Mouse (Mus musculus): ENCODE measurements at regions not wholly inside any gene's neighbourhood (a gene's known extent, or its start where the extent isn't known, plus 50 kb on each side); places are given as distances from the start of the nearest gene placed in this dataset.

DNA sequence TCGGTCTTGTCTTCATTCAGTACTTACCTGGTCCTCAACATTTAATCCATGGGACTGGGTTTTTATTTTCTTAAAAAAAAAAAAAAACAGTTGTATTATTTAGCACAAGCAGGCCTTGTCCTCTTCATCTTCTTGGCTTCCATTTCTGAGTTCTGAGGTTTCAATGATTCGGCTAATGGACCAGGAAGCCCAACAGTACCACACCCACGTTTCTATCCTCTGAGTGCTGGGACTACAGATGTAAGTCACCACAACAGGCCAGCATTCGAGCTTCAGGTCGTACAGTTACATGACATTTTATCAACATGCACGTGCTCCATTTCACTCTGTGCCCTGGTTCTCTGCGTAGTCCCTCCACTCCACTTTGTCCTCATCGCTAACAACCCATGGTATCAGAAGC, 80.7 kb upstream of the 1700025G04Rik start:
- H3K79me2 ChIP-seq (replicated peaks; ENCODE audit: control insufficient read depth, insufficient read depth, low read length): no peaks in the 10 kb centered on the region
- peaks cover 9% of the 10 kb centered on the region for H3K4me1 ChIP-seq (ENCODE audit: control insufficient read depth, insufficient read depth, low read length)
- TF ChIP-seq EP300 (IDR thresholded peaks at IDR 0.05; ENCODE audit: insufficient read depth, low read depth, low read length): no peak
- no peak for TF ChIP-seq CTCF (IDR thresholded peaks at IDR 0.05)
- no peak for TF ChIP-seq POLR2A (IDR thresholded peaks at IDR 0.05; ENCODE audit: insufficient read depth, low read depth, low read length)
- no peak overlapping the region for H3K27ac ChIP-seq
- H3K27me3 ChIP-seq (ENCODE audit: control insufficient read depth, insufficient read depth, low read length): no peaks in the 10 kb centered on the region
- intact Hi-C loops (cut with DNase I): no loop called here
- WGBS: 85% methylated on average over 8 of the region's 8 CpGs
- H3K9ac ChIP-seq (ENCODE audit: low read depth, low read length): no peak overlapping the region
- H3K36me3 ChIP-seq (ENCODE audit: control insufficient read depth, insufficient read depth, low read length): no peaks in the 10 kb centered on the region; the same call in 1 of the 2 replicates
- DNase-seq: no peak
- H3K4me3 ChIP-seq: no peak overlapping the region

DNA sequence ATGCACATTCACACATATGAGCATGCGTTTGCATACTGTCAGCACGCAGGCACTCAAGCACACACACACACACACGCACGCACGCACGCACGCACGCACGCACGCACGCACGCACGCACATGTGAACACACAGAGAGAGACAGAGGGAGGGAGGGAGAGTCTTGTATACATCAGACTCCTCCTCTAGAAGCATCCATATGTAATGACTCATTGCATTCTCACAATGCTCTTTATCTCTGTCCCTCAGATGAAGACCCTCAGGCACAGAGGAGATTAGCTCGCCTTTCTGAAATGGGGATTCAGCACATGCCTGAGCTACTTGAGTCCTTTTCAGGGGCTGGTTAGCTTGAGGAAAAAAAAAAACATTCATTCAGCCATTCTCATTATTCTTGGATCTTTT, 79.6 kb upstream of the 1700025G04Rik start:
- 96% methylated on average over 14 of the region's 14 CpGs for WGBS
- no peaks in the 10 kb centered on the region for H3K36me3 ChIP-seq (ENCODE audit: control insufficient read depth, insufficient read depth, low read length)
- no peak for DNase-seq
- H3K9ac ChIP-seq (ENCODE audit: low read depth, low read length): no peak overlapping the region
- H3K79me2 ChIP-seq (replicated peaks; ENCODE audit: control insufficient read depth, insufficient read depth, low read length): no peaks in the 10 kb centered on the region
- H3K4me3 ChIP-seq: no peak overlapping the region
- TF ChIP-seq POLR2A (IDR thresholded peaks at IDR 0.05; ENCODE audit: insufficient read depth, low read depth, low read length): no peak
- no peak for TF ChIP-seq CTCF (IDR thresholded peaks at IDR 0.05)
- no peak for TF ChIP-seq EP300 (IDR thresholded peaks at IDR 0.05; ENCODE audit: insufficient read depth, low read depth, low read length)
- no peaks in the 10 kb centered on the region for H3K27me3 ChIP-seq (ENCODE audit: control insufficient read depth, insufficient read depth, low read length)
- intact Hi-C loops (cut with DNase I): no loop called here
- H3K27ac ChIP-seq: no peak overlapping the region
- H3K4me1 ChIP-seq (ENCODE audit: control insufficient read depth, insufficient read depth, low read length): peaks cover 7% of the 10 kb centered on the region

DNA sequence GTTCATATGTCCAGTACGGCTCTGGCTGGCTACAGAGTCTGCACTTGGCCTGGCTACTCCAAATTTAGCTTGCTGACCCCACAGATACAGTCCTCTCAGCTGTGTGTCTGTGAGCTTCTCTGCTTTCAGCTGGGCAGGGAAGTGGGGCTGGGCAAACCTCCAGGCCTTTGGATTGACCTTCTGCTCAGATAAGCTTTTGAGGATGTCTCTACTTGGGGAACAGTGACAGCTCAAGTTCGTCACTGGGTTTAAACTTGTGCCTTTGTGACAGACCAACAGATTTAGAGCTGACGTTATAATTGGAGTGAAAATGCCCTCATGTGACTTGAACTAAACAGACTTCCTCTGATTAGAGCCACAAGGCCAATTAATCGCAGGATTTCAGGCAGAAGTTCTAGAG, 78.4 kb upstream of the 1700025G04Rik start:
- intact Hi-C loops (cut with DNase I): no loop called here
- H3K27me3 ChIP-seq (ENCODE audit: control insufficient read depth, insufficient read depth, low read length): no peaks in the 10 kb centered on the region
- 22% methylated on average over 4 of the region's 4 CpGs for WGBS
- H3K36me3 ChIP-seq (ENCODE audit: control insufficient read depth, insufficient read depth, low read length): no peaks in the 10 kb centered on the region
- no peaks in the 10 kb centered on the region for H3K79me2 ChIP-seq (replicated peaks; ENCODE audit: control insufficient read depth, insufficient read depth, low read length)
- peak overlapping the region; percentile 77 for H3K27ac ChIP-seq
- no peak overlapping the region for H3K9ac ChIP-seq (ENCODE audit: low read depth, low read length)
- TF ChIP-seq CTCF (IDR thresholded peaks at IDR 0.05) (no peak), POLR2A (IDR thresholded peaks at IDR 0.05; ENCODE audit: insufficient read depth, low read depth, low read length) (no peak), EP300 (IDR thresholded peaks at IDR 0.05; ENCODE audit: insufficient read depth, low read depth, low read length) (peak; percentile 79)
- DNase-seq: peak; percentile 66 to 80
- H3K4me1 ChIP-seq (ENCODE audit: control insufficient read depth, insufficient read depth, low read length): peaks cover 7% of the 10 kb centered on the region
- no peak overlapping the region for H3K4me3 ChIP-seq

DNA sequence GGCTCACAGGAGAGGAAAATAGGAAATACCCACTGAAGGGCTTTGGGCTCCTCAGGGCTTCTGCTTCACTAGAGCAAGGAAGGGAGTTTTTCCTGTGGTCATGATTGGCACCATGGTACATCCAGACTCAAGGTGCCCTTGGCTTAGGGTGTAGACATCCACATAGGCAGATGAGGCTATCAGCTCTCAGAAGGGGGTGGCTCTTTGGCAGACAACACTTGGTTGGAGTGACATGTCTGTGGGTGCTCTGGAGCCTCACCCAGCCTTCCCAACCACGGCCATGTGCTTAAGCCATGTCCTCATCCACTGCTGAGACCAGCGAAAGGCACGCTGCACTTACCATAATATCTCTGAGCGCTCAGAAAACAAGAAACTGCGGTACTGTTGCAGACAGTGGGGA, 77.8 kb upstream of the 1700025G04Rik start:
- Histone ChIP-seq H3K36me3 (ENCODE audit: control insufficient read depth, insufficient read depth, low read length) (no peaks in the 10 kb centered on the region), H3K27me3 (ENCODE audit: control insufficient read depth, insufficient read depth, low read length) (no peaks in the 10 kb centered on the region), H3K79me2 (replicated peaks; ENCODE audit: control insufficient read depth, insufficient read depth, low read length) (no peaks in the 10 kb centered on the region), H3K9ac (ENCODE audit: low read depth, low read length) (no peak overlapping the region), H3K4me1 (ENCODE audit: control insufficient read depth, insufficient read depth, low read length) (peaks cover 7% of the 10 kb centered on the region), H3K27ac (peak overlapping the region; percentile 77), H3K4me3 (no peak overlapping the region)
- intact Hi-C loops (cut with DNase I): no loop called here
- 49% methylated on average over 5 of the region's 5 CpGs for WGBS
- DNase-seq: no peak
- TF ChIP-seq POLR2A (IDR thresholded peaks at IDR 0.05; ENCODE audit: insufficient read depth, low read depth, low read length) (no peak), CTCF (IDR thresholded peaks at IDR 0.05) (no peak), EP300 (IDR thresholded peaks at IDR 0.05; ENCODE audit: insufficient read depth, low read depth, low read length) (no peak)

DNA sequence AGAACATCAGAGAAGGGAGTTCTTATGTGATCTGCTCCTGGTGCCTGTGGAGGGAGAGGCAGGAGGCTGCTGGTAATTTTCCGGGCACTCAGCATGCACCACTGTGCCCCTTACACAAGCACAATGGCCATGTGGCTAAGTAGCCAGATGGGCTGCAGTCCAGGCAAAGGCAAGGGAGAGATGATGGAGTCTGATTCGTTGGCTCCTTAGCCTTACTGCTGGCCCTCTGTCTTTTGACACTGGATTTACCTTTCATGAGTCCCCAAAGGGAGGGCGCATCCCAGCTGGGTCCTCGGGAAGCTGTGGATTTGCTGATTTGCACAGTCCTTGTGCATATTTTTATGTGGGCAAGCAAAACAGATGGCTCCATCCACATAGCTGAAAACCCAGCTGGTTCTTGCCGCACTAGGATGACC, 75.6 kb upstream of the 1700025G04Rik start:
- Histone ChIP-seq H3K4me3 (no peak overlapping the region), H3K79me2 (replicated peaks; ENCODE audit: control insufficient read depth, insufficient read depth, low read length) (no peaks in the 10 kb centered on the region), H3K36me3 (ENCODE audit: control insufficient read depth, insufficient read depth, low read length) (no peaks in the 10 kb centered on the region), H3K27ac (no peak overlapping the region), H3K27me3 (ENCODE audit: control insufficient read depth, insufficient read depth, low read length) (no peaks in the 10 kb centered on the region), H3K9ac (ENCODE audit: low read depth, low read length) (no peak overlapping the region), H3K4me1 (ENCODE audit: control insufficient read depth, insufficient read depth, low read length) (peaks cover 4% of the 10 kb centered on the region)
- no peak for DNase-seq
- no peak for TF ChIP-seq POLR2A (IDR thresholded peaks at IDR 0.05; ENCODE audit: insufficient read depth, low read depth, low read length)
- TF ChIP-seq EP300 (IDR thresholded peaks at IDR 0.05; ENCODE audit: insufficient read depth, low read depth, low read length): no peak
- no peak for TF ChIP-seq CTCF (IDR thresholded peaks at IDR 0.05)
- WGBS: 90% methylated on average over 5 of the region's 5 CpGs
- intact Hi-C loops (cut with DNase I): no loop called here

DNA sequence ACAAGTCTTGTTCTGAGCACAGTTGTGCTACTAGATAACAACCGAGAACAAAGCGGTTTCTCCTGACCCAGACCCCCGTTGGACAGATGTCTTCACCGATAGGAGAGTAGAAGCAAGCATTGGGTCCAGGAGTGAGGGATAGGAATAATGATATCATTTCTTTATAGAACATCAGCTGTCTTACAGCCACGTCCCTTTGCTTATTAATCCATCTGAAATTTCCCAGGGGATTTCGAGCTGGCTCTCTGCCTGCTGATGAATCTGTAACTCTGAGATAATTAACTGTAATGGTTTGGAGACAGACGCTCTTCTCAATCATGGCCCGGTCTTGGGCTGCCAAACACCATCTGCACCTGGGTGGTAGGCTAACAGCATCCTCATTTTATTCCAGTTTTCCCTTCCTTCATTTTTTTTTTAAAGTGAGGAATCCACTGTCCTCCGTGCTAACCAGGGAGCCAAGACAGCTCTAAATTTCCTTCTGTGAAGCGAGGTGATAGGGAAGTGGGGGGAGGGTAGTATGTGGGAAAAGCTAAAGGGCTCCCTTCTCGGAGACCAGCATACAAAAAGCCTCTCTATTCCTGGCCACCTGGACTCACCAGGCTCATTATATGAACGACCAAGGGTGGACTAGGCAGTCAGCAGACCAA, 75.0 kb upstream of the 1700025G04Rik start:
- no peak for DNase-seq
- no peak overlapping the region for H3K27ac ChIP-seq
- TF ChIP-seq EP300 (IDR thresholded peaks at IDR 0.05; ENCODE audit: insufficient read depth, low read depth, low read length) (no peak), POLR2A (IDR thresholded peaks at IDR 0.05; ENCODE audit: insufficient read depth, low read depth, low read length) (no peak), CTCF (IDR thresholded peaks at IDR 0.05) (no peak)
- H3K9ac ChIP-seq (ENCODE audit: low read depth, low read length): no peak overlapping the region
- H3K4me3 ChIP-seq: no peak overlapping the region
- peaks cover 4% of the 10 kb centered on the region for H3K4me1 ChIP-seq (ENCODE audit: control insufficient read depth, insufficient read depth, low read length)
- WGBS: 45% methylated on average over 12 of the region's 12 CpGs
- no peaks in the 10 kb centered on the region for H3K36me3 ChIP-seq (ENCODE audit: control insufficient read depth, insufficient read depth, low read length)
- intact Hi-C loops (cut with DNase I): no loop called here
- no peaks in the 10 kb centered on the region for H3K27me3 ChIP-seq (ENCODE audit: control insufficient read depth, insufficient read depth, low read length)
- no peaks in the 10 kb centered on the region for H3K79me2 ChIP-seq (replicated peaks; ENCODE audit: control insufficient read depth, insufficient read depth, low read length)

All from heart, adult 2 months (tissue).